Mouse (Mus musculus) heart, postnatal 4 days (tissue): ENCODE results near the gene Nanos2. TPM values are rescaled to one million over a fixed set of nuclear protein-coding genes. Genes with fewer than 3 reads are reported as not detected.
A peak's percentile ranks its signal among the peaks of the same experiment; 100 is the strongest.

Experiments used
- DNase-seq: peaks from one replicate; pipeline ENCODE4 v3.0.0; 2021
- total RNA-seq, 2 experiments: library from RNA; stranded (reverse); gene quantifications; 2 replicates each; pipeline ENCODE4 v1.2.3; 2021

Gene Nanos2
- total RNA-seq, 2 experiments from 2014 or later, result 0.23 TPM; not detected in 1

DNA sequence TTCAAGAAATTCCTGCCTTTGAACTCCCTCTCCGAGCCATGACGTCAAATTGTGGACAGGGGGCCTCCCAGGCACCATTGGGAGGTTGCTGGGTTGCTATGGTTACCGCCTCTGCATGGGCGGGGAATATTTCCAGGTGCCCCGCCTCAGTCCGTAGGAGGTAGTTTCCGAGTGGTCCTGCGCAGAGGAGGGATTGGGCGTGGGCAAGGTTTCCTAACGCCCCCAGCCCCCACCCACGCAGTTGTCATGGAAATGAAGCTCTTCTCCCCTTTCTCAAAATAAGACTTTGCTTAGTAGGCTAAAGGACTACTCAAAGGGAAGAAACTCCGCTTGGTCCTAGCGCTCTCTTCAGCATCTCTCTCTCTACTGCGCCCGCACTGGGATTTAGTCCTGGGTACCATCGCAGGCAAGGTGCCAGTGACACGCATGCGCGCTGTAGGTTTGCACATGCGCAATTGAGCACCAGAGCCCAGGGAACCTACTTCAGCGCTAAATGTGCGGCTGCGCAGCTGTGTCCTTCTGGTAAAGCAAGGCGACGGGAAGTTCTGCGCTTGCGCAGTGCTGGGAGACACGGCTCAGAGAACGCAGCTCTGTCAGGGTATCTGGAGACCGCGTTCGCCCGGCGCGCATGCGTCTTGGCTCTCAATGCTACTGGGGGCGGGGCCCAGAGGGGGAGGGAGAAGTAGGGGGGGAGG, 3.5 kb downstream of the Nanos2 start, which contains the start of gene Mypop:
Mypop (plus strand) TSS at position 645 of the 695 bp plus-strand sequence.
- DNase-seq, result peak; percentile 99

DNA sequence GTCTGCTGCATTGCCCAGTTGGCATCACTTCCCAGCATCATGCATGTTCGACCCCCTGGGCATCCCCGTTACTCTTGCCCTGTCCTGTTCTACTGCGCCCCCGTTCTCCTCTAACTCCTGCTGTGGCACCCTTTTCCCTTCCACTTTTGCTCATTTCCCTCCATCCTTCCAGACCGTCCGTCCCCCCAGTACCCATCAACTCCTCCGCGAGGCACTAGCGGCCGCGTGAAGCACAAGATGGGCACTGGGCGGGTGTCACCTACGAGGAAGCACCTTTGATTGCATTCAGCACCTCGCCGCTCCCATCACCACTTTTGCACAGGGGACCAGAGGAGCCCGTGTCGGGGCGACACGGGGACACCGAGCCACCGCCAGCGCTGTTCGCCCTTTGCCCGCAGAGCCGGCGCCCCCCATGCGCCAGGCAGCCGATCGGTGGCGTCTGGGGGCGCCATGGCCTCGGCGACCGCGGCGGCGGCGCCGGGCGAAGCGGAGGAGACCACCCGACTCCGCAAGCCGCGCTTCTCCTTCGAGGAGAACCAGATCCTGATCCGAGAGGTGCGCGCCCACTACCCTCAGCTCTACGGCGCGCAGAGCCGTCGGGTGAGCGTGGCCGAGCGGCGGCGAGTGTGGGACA, 4.6 kb downstream of the Nanos2 start:
- peak; percentile 22 for DNase-seq

DNA sequence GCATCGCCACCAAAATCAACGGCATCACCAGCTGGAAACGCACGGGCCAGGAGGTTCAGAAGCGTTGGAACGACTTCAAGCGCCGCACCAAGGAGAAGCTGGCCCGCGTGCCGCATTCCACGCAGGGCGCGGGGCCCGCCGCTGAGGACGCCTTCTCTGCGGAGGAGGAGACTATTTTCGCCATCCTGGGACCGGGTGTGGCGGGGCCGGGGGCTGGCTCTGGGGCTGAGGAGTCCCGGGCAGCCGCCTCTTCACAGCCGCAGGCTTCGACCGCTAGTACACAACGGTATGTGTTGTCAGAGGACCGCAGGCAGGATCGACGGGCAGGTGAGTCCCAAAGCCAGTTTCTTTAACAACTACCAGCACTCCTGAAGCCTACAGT, 5.1 kb downstream of the Nanos2 start:
- DNase-seq, result peak; percentile 30

DNA sequence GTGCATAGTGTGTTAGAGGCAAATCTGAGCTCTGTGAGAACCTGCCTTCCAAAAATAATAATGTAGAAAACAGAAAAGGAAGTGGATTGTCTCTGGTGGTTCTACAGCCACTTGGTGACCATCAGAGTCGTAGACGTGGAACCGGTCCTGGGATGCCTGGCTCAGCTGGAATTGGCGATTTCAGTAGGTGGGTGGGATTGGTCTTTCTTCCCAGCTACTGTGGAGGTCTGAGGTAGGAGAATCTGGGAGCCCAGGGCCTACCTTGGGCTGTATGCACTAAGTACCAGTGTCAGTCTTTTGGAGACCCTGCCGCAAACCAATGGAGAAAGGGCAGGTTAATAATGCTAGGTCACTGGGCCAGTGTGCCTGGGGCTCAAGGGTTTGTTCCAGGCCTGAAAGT, 5.8 kb downstream of the Nanos2 start:
- no peak for DNase-seq

DNA sequence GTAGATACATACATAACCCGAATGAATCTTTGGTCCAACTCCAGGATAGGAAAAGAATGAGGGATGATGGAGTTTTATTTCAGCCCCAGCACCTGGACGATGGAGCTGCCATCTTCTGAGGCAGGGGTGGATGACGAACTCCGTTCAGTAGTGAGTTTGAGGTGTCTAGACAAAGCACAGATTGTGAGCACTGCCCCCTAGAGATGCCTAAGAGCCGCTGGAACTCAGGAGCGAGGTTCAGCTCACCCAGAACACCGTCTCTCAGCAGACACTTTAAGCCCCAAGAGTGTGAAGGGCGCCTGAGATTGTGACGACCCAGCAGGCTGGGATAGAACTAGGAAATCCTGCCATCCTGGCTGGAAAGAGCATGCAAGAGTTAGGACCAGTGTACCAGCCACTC, 11.6 kb downstream of the Nanos2 start:
- DNase-seq, result no peak

DNA sequence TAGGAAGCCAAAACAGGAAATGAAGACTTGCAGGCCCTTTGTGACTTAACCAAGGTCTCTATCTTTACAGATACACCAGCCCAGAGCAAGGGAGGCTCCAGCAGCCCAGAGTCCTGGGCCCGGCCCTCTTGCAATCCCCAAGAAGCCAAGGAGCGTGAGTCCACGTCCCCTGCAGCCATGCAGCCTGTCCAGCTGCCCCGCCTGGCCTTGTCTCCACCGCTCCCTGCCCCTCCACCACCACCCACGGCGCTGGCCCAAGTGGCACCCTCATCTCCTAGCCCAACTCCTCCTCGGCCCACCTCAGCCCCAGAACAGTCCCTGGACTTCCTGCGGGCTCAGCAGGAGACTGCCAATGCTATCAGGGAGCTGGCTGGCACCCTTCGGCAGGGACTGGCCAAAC, 13.2 kb downstream of the Nanos2 start:
- DNase-seq, result peak; percentile 24

DNA sequence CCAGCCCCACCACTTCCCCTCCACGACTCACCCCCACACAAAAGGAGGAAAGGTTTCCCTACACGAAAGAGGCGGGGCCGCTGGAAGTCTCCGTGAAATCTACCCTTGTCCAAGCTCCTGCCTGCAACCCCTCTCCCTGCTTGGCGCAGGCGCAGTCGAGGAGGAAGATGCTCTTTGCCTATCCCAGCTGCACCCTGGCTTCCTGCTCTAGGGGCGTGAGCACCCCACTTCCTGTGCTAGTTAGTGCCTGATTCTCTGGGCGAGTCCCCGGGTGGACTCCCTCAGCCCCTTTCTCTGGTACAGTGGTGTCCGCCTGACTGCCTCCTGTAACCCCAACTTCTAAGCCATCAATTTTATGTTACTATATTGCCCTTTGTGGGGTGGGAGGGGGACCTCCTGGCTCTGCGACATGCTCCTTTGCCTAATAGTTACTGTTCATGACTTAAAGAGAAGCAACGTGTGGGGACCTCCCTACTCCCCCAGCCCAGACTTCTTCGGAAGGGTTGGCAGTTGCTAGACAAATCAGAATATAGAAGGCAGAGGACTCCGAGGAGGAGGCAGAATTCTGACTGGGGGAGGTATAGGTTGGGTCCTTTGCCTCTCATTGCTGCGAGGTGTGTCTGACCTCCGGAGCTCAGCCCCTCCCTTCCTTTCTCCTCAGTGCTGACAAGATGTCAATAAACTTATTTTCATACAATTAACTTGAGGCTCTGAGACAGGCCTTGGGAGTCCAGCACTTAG, 14.0 kb downstream of the Nanos2 start:
- peak; percentile 79 for DNase-seq

DNA sequence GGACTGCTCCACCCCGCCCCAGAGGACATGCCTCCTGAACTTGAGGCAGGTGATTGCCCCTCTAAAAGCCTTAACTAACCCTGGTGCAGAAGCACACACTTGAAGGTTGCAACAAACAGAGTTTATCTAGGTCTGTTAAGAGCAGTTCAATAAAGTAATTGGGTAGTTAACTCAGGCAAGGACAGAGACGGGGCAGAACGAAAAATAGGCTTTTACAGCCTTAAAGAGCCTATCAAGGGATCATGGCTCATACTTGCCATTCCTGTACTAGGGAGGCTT, 14.5 kb downstream of the Nanos2 start:
- DNase-seq, result no peak

DNA sequence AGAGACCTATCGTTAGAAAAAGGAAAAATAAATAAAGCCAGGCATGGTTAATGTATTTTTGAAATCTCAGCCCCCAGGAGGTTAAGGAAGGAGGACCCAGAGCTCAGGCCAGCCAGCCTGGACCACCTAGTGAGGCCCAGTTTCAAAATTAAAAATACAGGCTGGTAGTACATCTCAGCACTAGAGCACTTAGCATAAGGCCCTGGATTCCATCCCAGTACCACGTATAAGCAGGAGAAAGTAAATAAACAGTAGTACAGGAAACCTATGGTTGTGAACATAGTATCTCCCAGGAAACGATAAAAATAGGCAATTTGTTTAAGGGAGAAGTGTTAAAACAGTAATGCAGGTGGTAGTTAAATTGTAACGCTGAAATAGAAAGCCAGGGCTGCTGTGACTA, 14.9 kb downstream of the Nanos2 start:
- no peak for DNase-seq

DNA sequence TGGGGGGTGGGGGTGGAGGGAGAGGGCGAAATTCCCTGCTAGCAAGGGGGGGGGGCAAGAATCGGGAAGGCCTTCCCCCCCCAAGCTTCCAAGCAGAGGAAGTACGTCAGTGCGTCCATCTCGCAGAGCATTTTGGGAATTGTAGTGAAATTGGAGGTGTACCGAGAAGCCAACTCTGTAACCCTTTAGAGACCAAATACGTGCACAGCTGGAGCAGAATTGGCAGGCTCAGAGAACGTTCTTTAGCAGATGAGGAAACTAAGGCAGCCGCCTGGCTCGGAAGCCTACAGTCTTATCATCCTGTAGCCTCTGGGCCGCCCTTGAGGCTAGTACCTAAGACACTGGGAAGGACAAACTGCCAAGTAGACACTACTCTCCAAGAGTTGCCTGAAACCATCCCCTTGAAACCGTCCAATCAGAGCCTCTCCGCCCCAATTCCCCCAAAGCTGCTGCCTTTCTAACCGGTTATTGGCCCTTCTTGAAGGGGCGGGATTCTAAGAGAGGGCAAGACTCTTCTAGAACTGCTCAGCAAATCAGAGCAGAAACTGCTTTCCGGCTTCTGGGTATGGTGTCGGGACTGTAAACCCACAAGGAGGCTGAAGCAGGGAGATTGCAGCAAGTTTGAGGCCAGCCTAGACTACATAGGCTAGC, 15.8 kb downstream of the Nanos2 start:
- peak; percentile 74 for DNase-seq

DNA sequence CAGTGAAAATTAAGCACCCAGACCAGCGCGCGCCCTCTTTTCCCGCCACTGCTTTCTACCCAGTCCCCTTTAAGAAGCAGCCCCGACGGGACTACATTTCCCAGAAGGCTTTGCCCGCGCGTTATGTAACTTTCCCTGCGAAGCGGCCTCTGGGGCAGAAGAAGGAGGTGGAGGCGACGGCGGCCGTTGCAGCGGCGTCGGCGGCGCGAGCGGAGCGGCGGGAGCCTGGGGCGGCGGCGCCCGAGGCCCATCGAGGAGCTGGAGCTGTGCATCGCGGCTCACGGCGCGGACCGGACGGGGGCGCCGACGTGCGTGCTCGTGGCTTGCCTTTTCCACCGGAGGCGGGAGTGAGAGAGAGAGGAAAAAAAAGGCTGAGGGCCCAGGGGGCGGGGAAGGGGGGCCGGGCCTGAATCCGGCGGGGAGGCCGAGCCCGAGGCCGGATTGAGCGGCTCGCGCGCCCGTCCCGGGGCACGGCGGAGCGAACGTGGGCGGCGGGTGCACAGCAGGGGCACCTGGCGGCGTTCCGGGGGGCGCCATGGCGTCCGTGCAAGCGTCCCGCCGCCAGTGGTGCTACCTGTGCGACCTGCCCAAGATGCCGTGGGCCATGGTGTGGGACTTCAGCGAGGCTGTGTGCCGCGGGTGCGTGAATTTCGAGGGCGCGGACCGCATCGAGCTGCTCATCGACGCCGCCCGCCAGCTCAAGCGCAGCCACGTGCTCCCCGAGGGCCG, 16.9 kb downstream of the Nanos2 start, which contains the start of gene Irf2bp1:
Irf2bp1 (plus strand) TSS at position 143 of the 729 bp plus-strand sequence.
- peak; percentile 95 for DNase-seq

DNA sequence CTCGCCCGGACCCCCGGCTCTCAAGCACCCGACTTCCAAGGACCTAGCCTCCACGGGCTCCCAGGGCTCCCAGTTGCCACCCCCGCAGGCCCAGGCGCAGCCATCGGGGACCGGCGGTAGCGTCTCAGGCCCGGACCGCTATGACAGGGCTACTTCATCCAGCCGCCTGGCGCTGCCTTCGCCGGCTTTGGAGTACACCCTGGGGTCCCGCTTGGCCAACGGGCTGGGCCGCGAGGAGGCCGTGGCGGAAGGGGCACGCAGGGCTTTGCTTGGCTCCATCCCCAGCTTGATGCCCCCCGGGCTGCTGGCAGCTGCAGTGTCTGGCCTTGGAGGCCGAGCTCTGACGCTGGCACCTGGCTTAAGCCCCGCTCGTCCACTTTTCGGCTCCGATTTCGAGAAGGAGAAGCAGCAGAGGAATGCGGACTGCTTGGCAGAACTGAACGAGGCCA, 17.5 kb downstream of the Nanos2 start:
- peak; percentile 50 for DNase-seq

DNA sequence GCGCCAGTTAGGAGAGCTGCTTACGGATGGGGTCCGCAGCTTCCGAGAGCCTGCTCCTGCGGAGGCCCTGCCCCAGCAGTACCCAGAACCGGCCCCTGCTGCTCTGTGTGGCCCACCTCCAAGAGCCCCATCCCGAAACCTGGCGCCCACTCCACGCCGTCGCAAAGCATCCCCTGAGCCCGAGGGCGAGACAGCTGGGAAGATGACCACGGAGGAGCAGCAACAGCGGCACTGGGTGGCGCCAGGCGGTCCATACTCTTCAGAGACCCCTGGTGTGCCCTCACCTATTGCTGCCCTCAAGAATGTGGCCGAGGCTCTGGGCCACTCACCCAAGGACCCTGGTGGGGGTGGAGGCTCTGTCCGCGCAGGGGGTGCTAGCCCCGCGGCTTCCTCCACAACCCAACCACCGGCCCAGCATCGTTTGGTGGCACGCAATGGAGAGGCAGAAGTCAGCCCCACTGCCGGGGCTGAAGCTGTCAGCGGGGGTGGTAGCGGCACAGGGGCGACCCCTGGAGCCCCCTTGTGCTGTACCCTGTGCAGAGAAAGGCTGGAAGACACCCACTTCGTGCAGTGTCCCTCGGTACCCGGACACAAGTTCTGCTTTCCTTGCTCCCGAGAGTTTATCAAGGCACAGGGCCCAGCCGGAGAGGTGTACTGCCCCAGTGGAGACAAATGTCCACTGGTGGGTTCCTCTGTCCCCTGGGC, 18.4 kb downstream of the Nanos2 start:
- DNase-seq, result no peak

DNA sequence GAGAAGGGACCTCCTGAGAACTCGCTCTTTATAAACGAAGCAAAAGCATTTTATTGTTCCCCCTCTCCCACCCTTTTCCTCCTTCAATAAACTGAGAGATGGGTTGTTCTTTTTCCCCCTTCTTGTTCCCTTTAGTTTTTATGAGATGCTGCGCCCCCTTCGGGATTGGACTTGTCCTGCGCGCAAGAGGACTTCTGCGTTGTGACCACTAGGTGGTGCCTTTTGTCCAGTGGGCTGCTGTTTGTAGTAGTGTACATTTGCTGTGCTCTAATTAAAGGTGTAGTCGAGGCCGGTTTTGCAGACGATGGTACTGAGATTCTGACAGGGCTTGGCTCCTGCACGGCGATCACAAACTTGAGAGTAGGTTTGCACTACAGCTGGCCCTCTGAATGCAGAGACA, 19.3 kb downstream of the Nanos2 start:
- DNase-seq, result peak; percentile 92

DNA sequence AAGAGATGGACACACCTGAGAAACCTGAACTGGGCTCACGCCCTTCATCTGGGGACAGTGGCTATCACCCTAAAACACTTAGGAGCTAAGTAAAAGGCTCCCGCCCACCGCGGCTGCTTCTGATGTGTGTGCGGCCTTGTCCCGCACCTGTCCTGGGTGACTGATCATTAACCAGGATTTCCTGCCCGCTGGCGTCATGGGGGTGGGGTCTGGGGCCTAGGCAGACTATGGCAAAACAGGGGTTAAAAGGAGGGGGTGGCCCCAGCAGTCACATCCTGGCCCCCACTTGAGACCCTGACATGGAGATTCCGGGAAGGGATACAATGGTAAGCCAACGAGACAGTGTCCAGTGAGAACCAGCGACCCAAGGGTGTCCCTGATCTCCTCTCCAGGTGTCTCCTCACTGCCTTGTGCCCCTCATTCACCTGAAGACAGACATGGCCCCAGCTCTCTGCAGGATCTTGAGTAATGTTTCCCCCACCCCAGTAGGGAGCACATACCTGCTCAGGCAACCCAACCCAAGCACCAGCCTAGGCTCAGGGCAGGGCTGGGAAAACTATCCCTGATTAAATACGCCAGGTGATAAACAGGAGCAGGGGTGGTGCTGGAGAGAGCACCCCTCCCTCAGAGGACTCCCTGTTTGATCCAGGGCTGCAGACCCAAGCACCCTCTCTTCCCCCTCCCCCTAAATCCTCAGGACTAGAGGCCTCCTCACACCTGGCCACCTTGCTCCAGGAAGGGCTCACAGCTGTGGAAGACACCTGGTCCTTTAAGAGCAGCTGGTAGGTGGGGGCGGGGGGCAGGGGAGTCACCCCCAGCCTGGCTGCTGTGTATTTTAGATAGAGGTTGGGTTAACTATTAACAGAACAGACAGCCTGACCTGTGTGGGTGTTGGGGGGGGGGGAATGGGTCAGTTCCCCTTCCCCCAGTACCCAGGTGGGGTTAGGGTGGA, 20.1 kb downstream of the Nanos2 start:
- DNase-seq, result peak; percentile 2

DNA sequence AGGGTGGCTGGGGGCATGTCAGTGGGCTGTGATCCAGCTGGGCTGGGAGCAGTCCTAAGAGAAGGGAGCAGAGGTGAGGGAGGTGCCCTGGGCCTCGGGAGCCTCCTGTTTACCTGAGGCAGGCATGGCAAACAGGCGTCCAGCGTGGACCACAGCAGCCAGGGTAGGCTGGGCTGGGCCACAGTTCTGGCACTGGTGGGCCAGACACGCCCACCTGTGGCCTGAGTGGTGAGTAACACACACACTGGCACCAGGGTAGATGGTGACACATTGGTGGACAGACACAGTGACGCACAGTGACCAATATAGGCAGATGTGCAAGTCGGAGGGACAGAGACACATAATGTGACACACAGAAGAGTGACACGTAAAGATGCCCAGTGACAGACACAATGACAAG, 23.4 kb downstream of the Nanos2 start:
- DNase-seq, result no peak

DNA sequence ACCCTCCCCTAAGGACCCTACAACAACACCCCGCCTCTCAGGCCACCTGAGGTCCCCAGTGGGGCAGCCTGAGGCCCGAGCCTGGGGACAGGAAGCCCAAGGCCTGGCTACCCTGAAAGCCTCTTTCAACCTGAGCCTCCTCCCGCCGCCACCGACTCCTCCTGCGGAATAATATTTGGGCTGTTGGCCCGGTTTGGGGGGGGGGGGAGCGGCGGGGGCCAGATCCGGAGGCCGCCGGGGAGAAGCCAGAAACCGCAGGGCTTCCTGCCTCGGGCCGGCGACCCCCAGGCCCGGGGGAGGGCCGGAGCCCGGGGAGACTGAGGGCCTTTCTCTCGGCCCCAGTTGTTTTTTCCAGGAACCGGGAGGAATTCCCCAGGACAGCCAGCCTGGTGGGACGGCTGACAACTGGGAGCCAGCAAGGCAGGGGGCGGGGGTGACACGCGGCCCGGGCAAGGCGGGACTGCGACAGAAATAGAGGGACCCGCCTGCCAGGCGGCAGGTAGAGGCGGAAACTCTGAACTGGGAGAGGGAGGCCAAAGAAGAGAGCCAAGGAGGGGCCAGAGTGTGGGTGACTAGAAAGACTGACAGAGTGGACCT, 24.9 kb downstream of the Nanos2 start:
- DNase-seq, result peak; percentile 70

DNA sequence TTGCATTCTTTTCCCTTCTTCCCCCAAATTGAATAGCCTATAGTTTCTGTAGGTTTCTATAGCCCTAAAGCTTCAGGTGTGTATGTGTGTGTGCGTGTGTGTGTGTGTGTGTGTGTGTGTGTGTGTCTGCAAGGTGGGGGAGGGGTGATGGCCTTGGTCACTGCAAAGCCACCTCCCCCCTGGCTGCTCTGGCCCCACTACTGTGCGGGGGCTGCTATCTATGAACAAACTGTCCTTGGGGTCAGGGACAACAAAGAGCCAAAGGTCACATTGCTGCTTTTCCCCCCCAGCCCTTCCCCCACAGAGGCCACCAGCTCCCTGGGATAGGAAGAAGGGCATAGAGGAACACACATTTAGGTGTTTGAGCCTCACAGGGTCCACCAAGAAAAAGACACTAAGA, 25.7 kb downstream of the Nanos2 start:
- no peak for DNase-seq

DNA sequence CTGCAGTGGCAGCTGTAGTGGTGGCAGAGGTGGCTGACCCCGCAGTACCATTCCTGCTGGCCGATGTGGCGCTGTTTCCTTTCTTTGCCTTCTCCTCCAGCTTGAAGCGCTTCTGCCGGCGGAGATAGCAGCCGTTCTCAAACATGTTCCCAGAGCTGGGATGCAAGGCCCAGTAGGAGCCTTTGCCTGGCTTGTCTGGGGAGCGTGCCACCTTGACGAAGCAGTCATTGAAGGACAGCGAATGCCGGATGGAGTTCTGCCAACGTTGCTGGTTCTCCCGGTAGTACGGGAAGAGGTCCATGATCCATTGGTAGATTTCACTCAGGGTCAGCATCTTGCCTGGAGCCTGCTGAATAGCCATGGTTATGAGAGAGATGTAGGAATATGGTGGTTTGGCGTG, 27.3 kb downstream of the Nanos2 start:
- DNase-seq, result peak; percentile 11

DNA sequence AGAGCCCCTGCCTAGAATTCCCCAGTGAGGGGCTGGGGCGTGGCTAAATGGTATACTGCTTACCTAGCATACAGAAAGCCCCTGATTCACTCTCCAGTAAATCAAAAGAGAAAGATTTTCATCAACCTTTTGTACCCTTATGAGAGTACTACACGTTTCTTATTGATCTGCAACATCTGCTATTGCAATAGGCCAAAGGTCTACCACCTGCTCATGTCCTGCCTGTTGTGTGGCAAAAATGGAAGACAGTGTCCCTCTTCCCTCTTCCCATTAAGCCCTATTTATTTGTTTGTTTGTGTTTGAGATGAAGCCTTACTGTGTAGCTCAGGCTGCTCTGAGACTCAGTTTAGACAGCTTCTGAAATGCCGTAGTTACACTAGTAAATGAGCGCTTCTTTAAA, 28.8 kb downstream of the Nanos2 start:
- no peak for DNase-seq
